Mouse (Mus musculus) kidney, postnatal 25 days (tissue): Measurements from ENCODE around the gene Slc39a8.

Experiments
- DNase-seq, 2 experiments: peaks; one replicate each; pipeline ENCODE4 v3.0.0; 2021; ENCODE audit warnings: mixed read lengths in 2 of 2

The Slc39a8 gene

GRCm38 (mm10) chr3:135825016-135825753 lies at the start of gene Slc39a8:
Slc39a8 (plus strand) TSS chr3:135825279.
- peak; percentile 85 to 91 for DNase-seq

- no peak for DNase-seq
Measured at GRCm38 (mm10) chr3:135785065-135785464, 40.0 kb upstream of the Slc39a8 start.

DNA sequence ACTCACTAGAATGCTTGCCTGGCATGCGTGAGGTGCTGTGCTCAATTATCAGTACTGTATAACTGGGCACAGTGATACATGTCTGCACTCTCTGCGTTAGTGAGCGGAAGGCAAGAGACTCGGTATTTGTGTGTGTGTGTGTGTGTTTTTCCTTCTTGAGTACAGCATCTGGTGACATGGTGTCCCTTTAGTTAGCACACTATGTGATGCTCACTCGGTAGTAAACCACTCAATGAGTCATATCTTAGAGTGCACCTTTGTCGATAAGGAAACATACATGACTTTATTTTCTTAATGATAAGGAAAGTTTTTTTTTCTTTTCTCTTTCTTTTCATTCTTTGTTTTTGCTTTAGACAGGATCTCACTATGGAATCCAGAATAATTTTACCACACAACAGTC lies 29.0 kb upstream of the Slc39a8 start:
- DNase-seq: no peak

- DNase-seq: peak; percentile 41 to 52
Measured at GRCm38 (mm10) chr3:135798241-135798640, 26.8 kb upstream of the Slc39a8 start.

DNA sequence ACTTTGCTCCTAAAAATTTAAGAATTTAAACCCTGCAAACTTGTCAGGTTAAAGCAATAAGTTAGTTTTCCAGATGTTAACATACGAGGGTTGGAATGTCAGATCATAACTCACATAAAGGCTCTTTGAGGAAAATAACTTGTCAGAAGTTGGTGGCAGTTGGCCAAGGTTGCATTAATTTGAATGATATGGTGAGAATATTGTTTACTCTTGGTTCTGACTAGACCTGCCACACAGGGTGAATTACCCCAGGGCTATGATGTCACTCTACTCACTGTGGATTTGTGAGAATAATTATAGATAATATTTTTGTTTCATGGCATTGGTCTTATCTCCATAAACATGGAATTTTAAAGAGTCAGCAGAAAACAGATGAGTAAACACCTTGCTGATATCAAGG lies 26.4 kb upstream of the Slc39a8 start:
- DNase-seq: no peak

DNA sequence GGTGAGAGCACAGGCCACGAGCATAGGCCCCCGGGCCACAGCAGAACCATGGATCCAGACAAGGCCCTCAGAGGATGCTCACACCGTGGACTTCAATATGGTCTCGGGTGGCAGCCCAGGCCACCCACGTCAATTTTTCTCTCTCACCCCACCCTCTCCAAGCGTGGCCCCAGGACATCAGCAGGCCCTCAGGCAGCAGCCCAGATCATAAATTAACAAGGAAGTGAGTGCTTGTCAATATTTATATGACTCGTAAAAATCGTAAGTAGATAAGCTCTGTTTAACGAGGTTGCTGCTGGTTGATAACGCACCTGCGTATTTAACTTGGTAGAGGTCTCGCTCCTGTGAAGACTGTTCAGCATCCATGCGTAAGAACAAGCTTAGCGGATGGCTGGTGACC lies 10.4 kb upstream of the Slc39a8 start:
- no peak for DNase-seq

- DNase-seq: no peak
Measured at GRCm38 (mm10) chr3:135815973-135816727, 8.9 kb upstream of the Slc39a8 start.

- DNase-seq: no peak
Measured at GRCm38 (mm10) chr3:135817124-135817523, 8.0 kb upstream of the Slc39a8 start.

DNA sequence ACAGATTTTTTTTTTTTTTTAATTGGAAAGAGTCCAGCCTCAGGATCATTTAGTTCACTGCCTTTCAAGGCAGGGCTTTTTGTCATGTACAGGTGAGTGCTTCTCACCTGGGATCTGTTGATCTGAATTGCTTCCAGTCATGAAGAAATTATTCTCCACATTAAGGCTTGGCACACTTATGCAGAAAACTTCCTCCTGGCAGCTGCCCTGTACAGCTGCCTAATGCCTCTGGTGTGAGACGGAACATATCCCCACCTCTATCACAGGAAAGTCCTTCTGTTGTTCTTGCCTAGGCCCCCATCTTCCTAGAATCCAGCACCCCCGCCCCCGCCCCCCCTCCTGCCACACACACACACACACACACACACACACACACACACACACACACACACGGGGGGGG lies 643 bp upstream of the Slc39a8 start:
- no peak for DNase-seq

DNA sequence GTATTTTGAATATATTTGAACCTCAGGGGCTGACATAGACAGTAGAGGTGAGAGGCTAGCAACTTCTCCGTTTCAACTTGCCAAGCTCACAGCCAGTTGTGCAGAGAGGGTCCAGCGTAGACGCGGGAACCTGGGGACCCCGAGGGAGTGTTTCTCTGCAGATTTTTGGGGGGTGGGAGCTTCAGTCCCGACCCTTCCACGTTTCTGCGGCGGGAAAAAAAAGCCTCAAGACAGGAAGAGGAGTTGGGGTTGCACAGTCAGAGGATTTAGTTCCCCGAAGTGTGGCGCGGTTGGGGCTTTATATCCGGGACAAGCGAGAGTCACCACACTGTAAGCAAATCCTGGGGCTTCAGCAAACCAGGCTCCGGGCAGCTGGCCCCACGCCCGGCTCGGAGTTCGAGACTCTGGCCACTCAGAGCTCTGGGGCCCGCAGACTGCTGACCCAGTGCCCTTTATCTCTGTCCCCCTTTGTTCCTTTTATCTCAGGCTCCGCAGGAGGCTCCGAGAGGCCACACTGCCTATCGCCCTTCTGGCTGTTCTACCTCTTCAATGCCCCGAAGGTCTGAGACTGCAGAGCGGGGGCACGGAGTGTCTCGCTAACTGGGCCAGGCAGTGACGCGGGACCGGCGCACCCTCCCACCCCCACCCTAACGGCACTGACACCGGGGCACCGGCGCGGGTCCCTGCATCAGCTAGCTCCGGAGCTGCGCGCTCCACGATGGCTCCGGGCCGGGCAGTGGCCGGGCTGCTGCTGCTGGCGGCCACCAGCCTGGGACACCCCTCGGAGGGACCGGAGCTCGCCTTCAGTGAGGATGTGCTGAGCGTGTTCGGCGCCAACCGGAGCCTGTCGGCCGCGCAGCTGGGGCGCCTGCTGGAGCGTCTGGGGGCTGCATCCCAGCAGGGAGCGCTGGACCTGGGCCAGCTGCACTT lies 940 bp downstream of the Slc39a8 start:
- DNase-seq: peak; percentile 66 to 78

DNA sequence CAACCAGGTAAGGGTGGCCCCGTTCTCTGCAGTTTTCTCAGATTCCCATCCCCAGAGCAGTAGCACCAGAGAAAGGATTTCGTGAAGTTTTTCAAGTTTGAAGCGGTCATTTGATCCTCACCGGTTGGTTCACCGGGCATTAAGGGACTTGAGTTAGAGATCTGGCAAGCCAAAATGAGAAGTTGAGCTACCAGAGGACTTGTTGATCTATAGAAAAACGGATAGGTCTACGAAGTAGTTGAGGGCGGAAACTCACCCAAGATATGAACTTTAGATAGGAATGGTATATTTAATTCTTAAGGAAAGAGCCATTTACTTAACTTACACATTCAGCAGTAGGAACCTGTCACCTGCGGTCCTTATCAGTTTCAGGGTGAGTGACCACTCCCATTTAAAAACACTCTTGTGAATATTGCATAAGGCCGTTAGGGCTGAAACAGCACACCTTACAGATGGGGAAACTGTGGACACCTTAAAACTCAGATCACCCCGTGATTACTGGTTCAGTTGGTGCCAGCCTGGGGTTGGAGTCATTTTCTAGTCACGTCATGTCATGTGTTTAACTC lies 1.7 kb downstream of the Slc39a8 start:
- DNase-seq: no peak

DNA sequence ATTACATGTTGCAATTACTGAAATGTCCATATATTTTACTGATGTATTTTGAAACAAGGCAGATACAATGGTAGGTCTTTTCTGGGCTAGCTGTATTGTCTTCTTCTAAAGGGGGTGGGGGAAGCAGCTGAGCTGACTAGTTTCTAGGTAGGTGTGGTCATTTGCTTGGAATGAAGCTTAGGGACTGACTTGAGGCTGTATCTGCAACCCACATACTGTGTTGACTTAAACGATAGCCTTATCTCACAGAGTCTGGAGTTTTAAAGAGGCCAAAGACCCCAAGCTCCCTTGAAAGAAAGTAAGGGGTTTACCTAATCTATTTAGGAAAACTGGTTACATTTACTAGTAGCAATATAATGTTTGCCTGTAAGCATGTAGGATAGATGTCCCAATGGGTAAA lies 2.9 kb downstream of the Slc39a8 start:
- no peak for DNase-seq

DNA sequence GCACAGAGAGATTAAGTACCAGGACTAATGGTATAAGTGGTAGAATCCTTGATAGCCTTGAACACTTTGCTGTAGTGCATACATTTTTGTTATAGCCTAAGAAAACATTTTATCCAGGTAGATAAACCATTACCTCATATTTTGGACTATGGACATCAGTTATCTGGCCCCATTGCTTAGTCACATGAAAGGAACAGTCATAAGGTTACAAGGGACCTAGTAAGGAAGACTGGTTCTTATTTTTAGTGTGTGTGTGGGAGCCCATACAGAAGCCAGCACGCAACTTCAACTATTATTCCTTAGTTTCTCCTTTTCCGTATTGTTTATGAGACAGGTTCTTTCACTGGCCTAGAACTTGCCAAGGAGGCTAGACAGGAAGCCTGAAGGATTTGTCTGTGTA lies 7.4 kb downstream of the Slc39a8 start:
- DNase-seq: no peak

DNA sequence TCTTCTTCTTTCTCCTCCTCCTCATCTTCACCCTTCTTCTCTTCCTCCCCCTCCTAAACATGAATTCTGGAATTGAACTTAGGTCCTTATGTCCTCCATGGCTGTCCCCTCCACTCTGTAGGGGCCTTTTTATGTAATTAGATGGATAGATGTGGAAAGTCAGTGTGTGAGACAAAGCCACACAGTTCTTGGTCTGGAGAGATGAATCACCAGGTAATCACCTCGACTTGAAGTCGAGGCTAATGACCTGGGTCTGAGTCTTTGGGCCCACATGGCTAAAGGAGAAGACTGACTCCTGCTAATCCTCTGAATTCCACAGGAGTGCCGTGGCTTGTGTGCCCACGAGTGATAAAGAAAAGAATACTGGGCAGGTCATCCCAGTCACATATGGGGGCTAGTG lies 7.8 kb downstream of the Slc39a8 start:
- DNase-seq: no peak

GRCm38 (mm10) chr3:135834988-135835387 lies 9.9 kb downstream of the Slc39a8 start:
- DNase-seq: no peak

DNA sequence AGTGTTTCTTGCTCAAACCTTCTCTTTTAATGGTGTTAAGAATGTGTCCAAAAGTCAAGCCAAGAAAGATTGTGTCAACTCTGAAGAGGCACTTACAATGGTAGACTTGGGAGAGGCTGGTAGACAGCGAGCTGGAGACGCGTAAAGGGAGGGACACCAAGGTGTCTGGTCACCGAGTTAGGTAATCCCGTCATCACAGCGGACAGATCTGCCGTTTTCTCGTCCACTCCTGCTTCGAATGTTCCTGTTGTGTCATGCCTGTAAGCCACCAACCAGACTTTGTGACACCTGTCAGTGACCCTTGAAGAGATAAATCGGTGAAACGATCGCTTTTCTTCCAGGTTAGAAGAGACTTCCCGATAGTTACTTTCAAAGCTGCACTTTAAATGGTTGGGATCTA lies 14.5 kb downstream of the Slc39a8 start:
- DNase-seq: no peak

GRCm38 (mm10) chr3:135840185-135840584 lies 15.1 kb downstream of the Slc39a8 start:
- no peak for DNase-seq

DNA sequence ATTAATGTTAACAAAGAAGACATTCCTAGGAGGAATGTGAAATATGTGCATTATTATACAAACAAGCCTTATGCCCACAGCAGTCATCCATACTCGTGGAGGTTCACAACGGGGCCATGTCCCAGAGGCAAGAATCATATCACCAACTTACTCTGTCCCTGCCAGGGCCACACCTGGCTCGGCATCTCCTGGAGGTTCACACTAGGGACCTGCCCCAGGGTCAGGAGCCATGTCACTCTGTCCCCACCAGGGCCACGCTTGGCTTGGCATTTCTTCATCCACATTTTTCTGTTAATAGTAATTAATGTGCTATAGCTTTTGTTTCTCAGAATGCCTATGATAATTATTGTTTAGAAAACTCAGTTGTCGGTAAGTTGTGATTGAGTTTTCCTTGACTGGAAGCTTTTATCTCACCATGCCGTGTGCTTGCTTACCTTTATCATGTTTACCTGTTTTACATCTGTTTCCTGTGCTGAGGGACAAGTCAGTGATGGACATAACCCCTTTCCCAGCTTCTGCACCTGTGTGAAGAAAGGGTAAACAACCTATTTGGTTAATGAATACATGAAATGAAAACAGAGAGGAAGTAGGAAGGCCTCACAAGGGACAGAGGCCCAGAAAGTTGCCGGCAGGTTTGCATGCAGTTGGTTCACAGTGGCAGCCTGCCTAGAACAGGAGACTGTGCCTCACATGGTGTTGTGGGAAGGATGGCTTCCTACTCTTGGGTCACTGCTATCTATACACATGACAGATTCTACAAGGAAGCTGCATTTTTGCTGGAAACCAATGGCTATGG lies 16.8 kb downstream of the Slc39a8 start:
- DNase-seq: peak in 1 of 2 experiments; percentile 55

GRCm38 (mm10) chr3:135843181-135843580 lies 18.1 kb downstream of the Slc39a8 start:
- no peak for DNase-seq

- DNase-seq: no peak
Measured at GRCm38 (mm10) chr3:135843707-135844106, 18.6 kb downstream of the Slc39a8 start.

GRCm38 (mm10) chr3:135844835-135845234 lies 19.8 kb downstream of the Slc39a8 start:
- DNase-seq: no peak

- DNase-seq: no peak
Measured at GRCm38 (mm10) chr3:135845860-135846259, 20.8 kb downstream of the Slc39a8 start.
